Mouse (Mus musculus) cortical plate, adult 2 months (tissue): ENCODE measurements around the gene Txn2. TPM values are rescaled to one million over a fixed set of nuclear protein-coding genes. Genes with fewer than 3 reads are reported as not detected.

Source experiments
- H3K27ac ChIP-seq: fragments of 200-500 bp; 2 replicates; pipeline ENCODE4 v1.5.1; 2012; ENCODE audit warnings: low read length, control low read depth, inconsistent platforms; ENCODE audit not compliant: insufficient read depth
- H3K4me1 ChIP-seq: fragments of 200-500 bp; 2 replicates; pipeline ENCODE4 v1.6.1; 2011; ENCODE audit warnings: low read length; ENCODE audit not compliant: control insufficient read depth, insufficient read depth
- H3K4me3 ChIP-seq: fragments of 200-500 bp; 2 replicates; pipeline ENCODE4 v1.5.1; 2011; ENCODE audit warnings: mild to moderate bottlenecking, low read length, control low read depth; ENCODE audit not compliant: insufficient read depth
- CTCF ChIP-seq: fragments of 200-500 bp; IDR thresholded peaks from 2 replicates; pipeline ENCODE4 v1.5.1; 2011; ENCODE audit warnings: mild to moderate bottlenecking, control low read depth, low read length; ENCODE audit not compliant: insufficient read depth; ENCODE audit errors: extremely low read depth
- POLR2A ChIP-seq: fragments of 200-500 bp; IDR thresholded peaks from 2 replicates; pipeline ENCODE4 v1.6.1; 2011; ENCODE audit warnings: mild to moderate bottlenecking, low read length, control low read depth; ENCODE audit not compliant: insufficient read depth; ENCODE audit errors: extremely low read depth
- polyA plus RNA-seq: library from polyadenylated mRNA; depleted of rRNA; stranded (reverse); fragments of >200 nt; gene quantifications from 2 replicates; pipeline ENCODE4 v1.2.3, GENCODE M21; 2012

The Txn2 gene
- polyA plus RNA-seq, 1 experiment = 197 TPM

GRCm38 (mm10) chr15:77957625-77958024, 28.8 kb upstream of the Txn2 start:
- no peak for TF ChIP-seq POLR2A
- TF ChIP-seq CTCF = no peak
- Histone ChIP-seq H3K4me3 (no peak overlapping the region), H3K27ac (no peak overlapping the region), H3K4me1 (peaks cover 3% of the 10 kb centered on the region; the same call in 1 of the 2 replicates)

GRCm38 (mm10) chr15:77956404-77956901, 27.6 kb upstream of the Txn2 start, which contains the start of gene Foxred2:
TSS of gene Foxred2 (minus strand) at chr15:77956722.
- peak within 1 kb of the TSS; percentile 43 for H3K4me3 ChIP-seq

GRCm38 (mm10) chr15:77955440-77956403, 26.9 kb upstream of the Txn2 start:
- Histone ChIP-seq H3K4me1 (peaks cover 3% of the 10 kb centered on the region; the same call in 1 of the 2 replicates), H3K4me3 (peak overlapping the region; percentile 43), H3K27ac (no peak overlapping the region)
- TF ChIP-seq POLR2A = no peak
- no peak for TF ChIP-seq CTCF

More at GRCm38 (mm10) chr15:77956404-77956901, 27.6 kb upstream of the Txn2 start, which contains the start of gene Foxred2:
- TF ChIP-seq CTCF (no peak), POLR2A (0 out of 2 replicates have a peak, but pooled peaks have one; percentile 32)
- Histone ChIP-seq H3K4me1 (peaks cover 3% of the 10 kb centered on the region; the same call in 1 of the 2 replicates), H3K27ac (no peak within 1 kb of the TSS)

- Histone ChIP-seq H3K4me1 (peaks cover 3% of the 10 kb centered on the region; the same call in 1 of the 2 replicates), H3K4me3 (no peak overlapping the region), H3K27ac (no peak overlapping the region)
- no peak for TF ChIP-seq POLR2A
- no peak for TF ChIP-seq CTCF
Observed at GRCm38 (mm10) chr15:77954362-77954761, 25.6 kb upstream of the Txn2 start.

- Histone ChIP-seq H3K4me1 (peaks cover 3% of the 10 kb centered on the region; the same call in 1 of the 2 replicates), H3K4me3 (no peak overlapping the region), H3K27ac (no peak overlapping the region)
- no peak for TF ChIP-seq CTCF
- TF ChIP-seq POLR2A = no peak
Observed at GRCm38 (mm10) chr15:77952921-77953320, 24.1 kb upstream of the Txn2 start.

GRCm38 (mm10) chr15:77949061-77949460, 20.3 kb upstream of the Txn2 start:
- TF ChIP-seq POLR2A (no peak), CTCF (no peak)
- Histone ChIP-seq H3K4me3 (no peak overlapping the region), H3K27ac (no peak overlapping the region), H3K4me1 (peaks cover 1% of the 10 kb centered on the region; the same call in 1 of the 2 replicates)

GRCm38 (mm10) chr15:77945711-77946110, 16.9 kb upstream of the Txn2 start:
- H3K4me3 ChIP-seq = no peak overlapping the region
- no peak for TF ChIP-seq POLR2A
- no peak for TF ChIP-seq CTCF
- H3K27ac ChIP-seq = no peak overlapping the region
- no peaks in the 10 kb centered on the region for H3K4me1 ChIP-seq

- TF ChIP-seq POLR2A (no peak), CTCF (no peak)
- Histone ChIP-seq H3K27ac (no peak overlapping the region), H3K4me1 (no peaks in the 10 kb centered on the region), H3K4me3 (no peak overlapping the region)
Observed at GRCm38 (mm10) chr15:77941563-77941962, 12.8 kb upstream of the Txn2 start.

GRCm38 (mm10) chr15:77938516-77938915, 9.7 kb upstream of the Txn2 start:
- TF ChIP-seq POLR2A (no peak), CTCF (no peak)
- Histone ChIP-seq H3K27ac (no peak overlapping the region), H3K4me1 (peaks cover 5% of the 10 kb centered on the region), H3K4me3 (no peak overlapping the region)
